Mouse (Mus musculus) liver, embryonic 16.5 days (tissue): ENCODE results near the gene Lgmn. TPM values are rescaled to one million over a fixed set of nuclear protein-coding genes. Genes with fewer than 3 reads are reported as not detected.

ENCODE experiments used
- ATAC-seq: fragments of 200-750 bp; cut with Nextera tagmentation; 2 replicates; pipeline ENCODE4 v1.8.0; 2017; ENCODE audit warnings: low read depth, mild to moderate bottlenecking, moderate number of reproducible peaks, moderate library complexity
- H3K27ac ChIP-seq: fragments of 300-500 bp; sonication (generic); 2 replicates; pipeline ENCODE4 v1.5.1; 2014; ENCODE audit warnings: mild to moderate bottlenecking, low read length
- H3K27me3 ChIP-seq: fragments of 300-500 bp; sonication (generic); 2 replicates; pipeline ENCODE4 v1.6.1; 2014; ENCODE audit warnings: low read depth, low read length, mixed read lengths; ENCODE audit not compliant: control insufficient read depth, insufficient read depth
- H3K36me3 ChIP-seq: fragments of 300-500 bp; sonication (generic); 2 replicates; pipeline ENCODE4 v1.6.1; 2014; ENCODE audit warnings: mild to moderate bottlenecking; ENCODE audit not compliant: control insufficient read depth, insufficient read depth
- H3K4me1 ChIP-seq: fragments of 300-500 bp; sonication (generic); 2 replicates; pipeline ENCODE4 v1.6.1; 2014; ENCODE audit warnings: low read depth, low read length, mixed read lengths; ENCODE audit not compliant: control insufficient read depth
- H3K4me2 ChIP-seq: fragments of 300-500 bp; sonication (generic); 2 replicates; pipeline ENCODE4 v1.6.1; 2014; ENCODE audit warnings: low read depth, low read length, mixed read lengths
- H3K4me3 ChIP-seq: fragments of 300-500 bp; sonication (generic); 2 replicates; pipeline ENCODE4 v1.5.1; 2014; ENCODE audit warnings: low read depth, mild to moderate bottlenecking, low read length
- H3K9ac ChIP-seq: fragments of 300-500 bp; sonication (generic); 2 replicates; pipeline ENCODE4 v1.6.1; 2014; ENCODE audit warnings: low read depth, low read length
- H3K9me3 ChIP-seq: fragments of 300-500 bp; sonication (generic); replicated peaks from 2 replicates; pipeline ENCODE4 v1.6.1; 2016; ENCODE audit warnings: low read length; ENCODE audit not compliant: control insufficient read depth
- WGBS: fragments of 180-500 bp; shearing (Covaris S2); extraction: QIAGEN DNeasy Blood & Tissue Kit; methylation state at CpG from one replicate; pipeline ENCODE4 v1.1.7; 2014; ENCODE audit not compliant: insufficient replicate concordance; 5-methylcytosine and 5-hydroxymethylcytosine counted together
- polyA plus RNA-seq: library from polyadenylated mRNA; unstranded; fragments of >200 nt; fragmentation: Nextera tagmentation; extraction: Ambion mirVana; gene quantifications from 2 replicates; pipeline ENCODE4 v1.2.1, GENCODE M21; 2015

Gene Lgmn
- polyA plus RNA-seq, 1 experiment from 2014 or later, result 85.1 TPM

DNA sequence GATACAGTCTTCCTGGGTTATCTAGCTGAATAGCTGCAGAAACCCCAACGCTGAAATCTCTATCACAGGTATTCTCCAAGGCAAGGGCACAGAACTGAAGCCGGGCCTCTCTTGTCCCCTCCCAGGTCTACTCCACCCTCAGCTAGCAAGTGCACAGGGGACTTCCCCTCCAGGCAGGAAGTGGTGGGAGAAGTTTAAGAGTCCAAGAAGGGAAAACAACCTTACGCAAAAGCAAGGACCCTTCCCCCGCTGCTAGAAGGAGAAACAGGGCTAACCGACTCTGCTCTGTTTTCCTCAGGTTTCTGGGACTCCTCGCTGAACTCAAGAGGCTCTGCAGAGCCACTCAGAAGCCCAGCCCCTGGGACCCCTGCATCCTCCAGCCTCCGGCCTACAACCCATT is 71.5 kb downstream of the Lgmn start:
- 31% methylated on average over 7 of the region's 7 CpGs for WGBS
- ATAC-seq, result no peak
- no peak overlapping the region for H3K4me2 ChIP-seq
- no peak overlapping the region for H3K9ac ChIP-seq
- H3K4me3 ChIP-seq, result no peak overlapping the region; the same call in 1 of the 2 replicates
- no peaks in the 10 kb centered on the region for H3K27me3 ChIP-seq
- no peaks in the 10 kb centered on the region for H3K4me1 ChIP-seq
- no peaks in the 10 kb centered on the region for H3K9me3 ChIP-seq
- peaks cover 2% of the 10 kb centered on the region for H3K36me3 ChIP-seq
- H3K27ac ChIP-seq, result peak overlapping the region; percentile 60; the same call in 1 of the 2 replicates

DNA sequence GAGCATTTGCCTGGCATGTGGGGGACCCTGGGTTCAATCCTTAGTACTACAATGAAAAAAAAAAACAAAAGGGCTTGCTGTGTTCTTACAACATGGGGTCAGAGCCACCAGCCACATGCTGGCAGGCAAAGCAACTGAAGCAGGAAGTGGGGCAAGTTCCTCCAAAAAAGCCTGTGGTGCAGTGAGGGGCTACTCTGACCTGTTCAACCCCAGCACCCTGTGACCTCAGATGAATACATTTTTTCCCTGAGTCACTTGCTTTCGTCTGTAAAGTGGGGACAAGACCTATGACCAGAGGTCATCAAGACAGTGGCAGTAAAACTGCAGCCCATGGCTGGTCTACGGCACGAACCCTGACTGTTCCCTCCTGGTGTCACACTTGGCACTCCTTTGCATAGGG is 72.5 kb downstream of the Lgmn start:
- H3K4me3 ChIP-seq, result no peak overlapping the region
- H3K27me3 ChIP-seq, result no peaks in the 10 kb centered on the region
- no peaks in the 10 kb centered on the region for H3K4me1 ChIP-seq
- no peak overlapping the region for H3K9ac ChIP-seq
- 56% methylated on average over 3 of the region's 3 CpGs for WGBS
- H3K4me2 ChIP-seq, result no peak overlapping the region
- ATAC-seq, result 0 out of 2 replicates have a peak, but pooled peaks have one; percentile 14
- H3K9me3 ChIP-seq, result no peaks in the 10 kb centered on the region
- peak overlapping the region; percentile 60 for H3K27ac ChIP-seq
- peaks cover 2% of the 10 kb centered on the region for H3K36me3 ChIP-seq

GRCm38 (mm10) chr12:102366126-102366816 is 73.3 kb downstream of the Lgmn start:
- Histone ChIP-seq H3K4me2 (no peak overlapping the region), H3K27me3 (no peaks in the 10 kb centered on the region), H3K9ac (no peak overlapping the region), H3K4me1 (no peaks in the 10 kb centered on the region), H3K27ac (peak overlapping the region; percentile 19; the same call in 1 of the 2 replicates), H3K36me3 (peaks cover 2% of the 10 kb centered on the region), H3K4me3 (no peak overlapping the region), H3K9me3 (no peaks in the 10 kb centered on the region)
- no peak for ATAC-seq
- WGBS, result 67% methylated on average over 9 of the region's 9 CpGs

DNA sequence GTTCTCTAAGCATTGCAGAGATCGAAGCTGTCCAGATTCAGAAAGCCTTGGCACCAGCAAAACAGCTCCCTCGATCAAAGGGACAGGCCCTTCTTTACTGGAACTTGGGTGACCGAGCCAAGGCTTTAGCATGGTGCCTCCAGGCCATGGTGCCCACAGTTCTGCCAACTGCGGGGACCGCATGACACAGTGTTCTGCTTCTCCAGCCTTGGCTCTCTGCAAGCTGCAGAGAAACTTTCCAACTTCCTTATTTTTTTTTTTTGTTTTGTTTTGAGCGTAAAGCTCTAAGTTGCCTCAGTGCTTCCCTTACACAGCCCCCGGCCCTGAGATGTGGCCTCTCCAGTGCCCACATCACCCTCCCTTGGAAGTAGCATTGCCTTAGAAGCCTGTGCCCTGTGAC is 74.6 kb downstream of the Lgmn start:
- 48% methylated on average over 7 of the region's 7 CpGs for WGBS
- no peaks in the 10 kb centered on the region for H3K9me3 ChIP-seq
- no peaks in the 10 kb centered on the region for H3K27me3 ChIP-seq
- H3K27ac ChIP-seq, result peak overlapping the region; percentile 24; the same call in 1 of the 2 replicates
- H3K4me2 ChIP-seq, result no peak overlapping the region
- H3K9ac ChIP-seq, result no peak overlapping the region
- H3K4me1 ChIP-seq, result no peaks in the 10 kb centered on the region
- no peak overlapping the region for H3K4me3 ChIP-seq
- no peak for ATAC-seq
- H3K36me3 ChIP-seq, result peaks cover 8% of the 10 kb centered on the region

DNA sequence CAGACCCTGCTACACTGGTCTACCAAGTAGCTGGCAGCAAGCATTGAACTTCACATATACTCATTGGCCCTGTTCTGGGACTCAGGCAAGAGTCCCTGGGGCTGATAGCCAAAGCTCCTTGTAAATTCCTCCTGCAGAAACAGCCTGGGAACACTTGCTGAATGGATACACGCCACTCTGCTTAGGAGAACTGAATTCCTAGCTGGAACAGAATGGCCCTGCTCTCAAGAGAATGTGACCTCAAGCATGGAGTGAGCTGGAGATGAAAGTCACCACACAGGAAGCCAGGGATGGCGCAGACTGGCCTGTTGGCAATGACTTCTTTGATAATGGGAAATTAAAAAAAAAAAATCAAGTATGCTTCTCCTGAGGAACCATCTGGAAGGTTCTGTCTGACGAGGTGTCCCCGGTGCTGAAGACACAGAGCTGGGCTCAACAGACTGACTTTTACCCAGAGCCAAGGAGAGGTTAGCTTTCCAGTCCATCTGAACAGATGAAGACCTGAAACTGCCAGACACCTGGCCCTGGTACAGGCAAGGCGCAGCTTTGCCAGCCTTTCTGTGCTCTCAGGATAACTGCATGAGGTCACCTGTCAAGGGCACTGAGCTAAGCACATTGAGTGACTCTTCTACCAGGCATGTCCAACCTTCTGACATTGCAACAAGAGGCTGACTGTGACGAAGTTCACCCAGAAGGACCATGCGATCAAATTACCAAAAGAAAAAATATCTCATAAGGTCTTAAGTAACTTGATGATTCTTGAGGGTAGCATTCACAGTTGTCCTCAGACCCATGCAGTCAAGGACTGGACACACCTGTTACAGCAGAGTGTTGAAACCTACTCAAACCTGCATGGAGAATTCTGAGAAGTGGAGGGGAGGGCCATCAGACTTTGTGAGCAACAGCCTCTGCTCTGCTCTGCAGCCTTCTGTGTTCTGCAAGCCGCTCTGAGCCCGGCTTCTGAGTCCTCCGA is 78.1 kb downstream of the Lgmn start:
- Histone ChIP-seq H3K4me1 (no peaks in the 10 kb centered on the region), H3K4me3 (no peak overlapping the region), H3K27ac (no peak overlapping the region), H3K4me2 (no peak overlapping the region), H3K27me3 (no peaks in the 10 kb centered on the region), H3K9me3 (no peaks in the 10 kb centered on the region), H3K9ac (no peak overlapping the region), H3K36me3 (peaks cover 13% of the 10 kb centered on the region)
- no peak for ATAC-seq
- 67% methylated on average over 10 of the region's 10 CpGs for WGBS

GRCm38 (mm10) chr12:102359390-102359789 is 80.2 kb downstream of the Lgmn start:
- H3K27ac ChIP-seq, result no peak overlapping the region
- no peak for ATAC-seq
- H3K4me1 ChIP-seq, result no peaks in the 10 kb centered on the region
- H3K4me2 ChIP-seq, result no peak overlapping the region
- no peaks in the 10 kb centered on the region for H3K27me3 ChIP-seq
- 51% methylated on average over 4 of the region's 4 CpGs for WGBS
- no peaks in the 10 kb centered on the region for H3K9me3 ChIP-seq
- H3K9ac ChIP-seq, result no peak overlapping the region
- no peak overlapping the region for H3K4me3 ChIP-seq
- H3K36me3 ChIP-seq, result peaks cover 13% of the 10 kb centered on the region

DNA sequence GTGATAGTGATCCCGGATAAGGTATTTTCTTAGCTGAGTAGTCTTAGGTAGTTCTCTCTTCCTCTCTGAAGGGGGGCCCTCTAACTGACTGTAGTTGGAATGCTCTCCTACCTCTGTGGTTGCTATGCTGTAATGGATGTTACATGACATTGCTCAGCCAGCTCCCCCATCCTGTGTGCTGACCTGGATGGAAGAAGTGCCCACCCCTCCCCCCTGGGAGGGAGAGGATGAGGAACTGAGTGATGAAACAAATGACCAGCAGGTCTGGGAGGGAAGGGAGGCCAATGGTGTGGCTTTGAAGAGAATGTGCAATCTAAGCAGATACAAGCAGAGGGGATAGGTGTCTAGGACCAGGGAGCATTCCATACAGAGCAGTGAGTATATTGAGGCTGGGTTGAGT is 82.8 kb downstream of the Lgmn start:
- peak overlapping the region; percentile 3; the same call in 1 of the 2 replicates for H3K4me3 ChIP-seq
- H3K36me3 ChIP-seq, result peaks cover 10% of the 10 kb centered on the region
- H3K4me2 ChIP-seq, result peak overlapping the region; percentile 12
- 0 out of 2 replicates have a peak, but pooled peaks have one; percentile 36 for ATAC-seq
- no peaks in the 10 kb centered on the region for H3K9me3 ChIP-seq
- 58% methylated on average over 1 of the region's 1 CpGs for WGBS
- no peak overlapping the region for H3K9ac ChIP-seq
- H3K27me3 ChIP-seq, result no peaks in the 10 kb centered on the region
- H3K4me1 ChIP-seq, result no peaks in the 10 kb centered on the region
- no peak overlapping the region; the same call in 1 of the 2 replicates for H3K27ac ChIP-seq

GRCm38 (mm10) chr12:102355784-102356183 is 83.8 kb downstream of the Lgmn start:
- no peak overlapping the region for H3K4me2 ChIP-seq
- H3K4me3 ChIP-seq, result peak overlapping the region; percentile 35
- no peaks in the 10 kb centered on the region for H3K4me1 ChIP-seq

More at GRCm38 (mm10) chr12:102355784-102356183, 83.8 kb downstream of the Lgmn start:
- no peak for ATAC-seq
- no peaks in the 10 kb centered on the region for H3K27me3 ChIP-seq
- H3K27ac ChIP-seq, result no peak overlapping the region
- no peak overlapping the region for H3K9ac ChIP-seq
- no peaks in the 10 kb centered on the region for H3K9me3 ChIP-seq
- H3K36me3 ChIP-seq, result peaks cover 6% of the 10 kb centered on the region
